Mouse (Mus musculus): Measurements from ENCODE around the gene Mrps35.

- TF ChIP-seq POLR2A (IDR thresholded peaks at IDR 0.05; ENCODE audit: control insufficient read depth, extremely low read depth, insufficient read depth, low read length, poor library complexity), result no peak
- TF ChIP-seq CTCF (IDR thresholded peaks at IDR 0.05; ENCODE audit: borderline replicate concordance, control insufficient read depth, extremely low read depth, insufficient read depth, low read length, poor library complexity), result no peak
Measured at GRCm38 (mm10) chr6:147030096-147030885, 12.3 kb upstream of the Mrps35 start.
